Mouse (Mus musculus): Measurements from ENCODE around the gene Ptch1. TPM values are rescaled to one million over a fixed set of nuclear protein-coding genes. Genes with fewer than 3 reads are reported as not detected.

Ptch1 gene
- polyA plus RNA-seq, 1 experiment = 22.3 TPM

DNA sequence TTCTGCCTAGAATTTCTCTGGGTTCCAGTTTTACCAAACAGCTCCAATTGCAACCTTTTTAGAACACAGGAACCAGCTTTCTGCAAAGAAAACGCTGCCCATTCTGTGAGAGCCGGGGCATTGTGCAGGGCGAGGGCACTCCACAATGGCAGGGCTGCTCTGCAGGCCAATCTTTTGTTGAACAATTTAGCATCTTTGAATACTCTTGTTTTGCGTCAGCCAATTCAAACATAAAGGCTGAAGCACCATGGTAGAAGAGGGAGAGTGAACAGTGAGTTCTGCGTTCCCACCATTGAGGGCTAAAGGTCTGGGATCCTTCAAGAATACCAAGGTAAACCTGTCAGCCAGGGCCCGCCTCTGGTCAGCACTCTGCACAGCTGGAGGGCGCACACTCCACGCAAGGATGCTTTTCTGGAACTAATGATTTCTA is 58.5 kb downstream of the Ptch1 start:
- H3K4me1 ChIP-seq (ENCODE audit: control insufficient read depth, insufficient read depth, low read length) = no peaks in the 10 kb centered on the region
- TF ChIP-seq CTCF (IDR thresholded peaks at IDR 0.05; ENCODE audit: extremely low read depth, insufficient read depth, low read length) (no peak), POLR2A (IDR thresholded peaks at IDR 0.05; ENCODE audit: extremely low read depth, insufficient read depth, low read length) (no peak)
- no peak overlapping the region for H3K4me3 ChIP-seq (ENCODE audit: insufficient read depth, low read length)
- no peak overlapping the region for H3K27ac ChIP-seq (ENCODE audit: insufficient read depth, low read length)

DNA sequence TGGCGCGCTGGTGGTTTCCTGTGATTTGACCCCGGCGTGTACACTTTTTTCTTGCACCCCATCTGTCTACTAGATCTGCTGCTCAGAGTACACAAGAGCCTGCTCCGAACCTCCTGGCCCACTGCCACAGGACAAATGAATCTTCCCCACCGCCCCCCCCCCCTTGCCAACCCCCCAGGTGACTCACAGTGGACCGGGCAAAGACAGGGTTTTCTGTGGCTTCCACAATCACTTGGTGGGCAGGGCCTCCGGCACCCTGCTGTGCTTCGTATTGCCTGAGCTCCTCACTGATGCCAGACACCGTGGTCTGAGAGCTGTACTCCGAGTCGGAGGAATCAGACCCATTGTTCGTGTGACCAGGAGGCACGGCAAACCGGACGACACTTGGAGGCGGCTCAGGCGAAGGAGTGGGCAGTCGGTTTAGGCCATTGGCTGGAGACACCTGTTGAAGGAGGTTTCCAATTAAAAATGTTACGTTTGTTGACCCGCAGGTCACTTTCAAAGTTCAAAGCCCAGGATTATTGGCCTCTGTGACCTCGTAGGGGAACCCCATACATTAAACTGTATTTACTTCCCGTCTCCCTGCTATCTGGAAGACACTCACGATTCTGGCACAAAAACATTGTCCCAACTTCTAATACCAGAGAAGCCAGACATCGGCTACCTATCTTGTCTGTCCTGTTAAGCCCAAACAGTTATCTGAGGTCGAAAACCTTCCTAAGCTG is 59.9 kb downstream of the Ptch1 start:
- Histone ChIP-seq H3K4me1 (ENCODE audit: control insufficient read depth, insufficient read depth, low read length) (no peaks in the 10 kb centered on the region), H3K27ac (ENCODE audit: insufficient read depth, low read length) (no peak overlapping the region), H3K4me3 (ENCODE audit: insufficient read depth, low read length) (no peak overlapping the region)
- TF ChIP-seq POLR2A (IDR thresholded peaks at IDR 0.05; ENCODE audit: extremely low read depth, insufficient read depth, low read length) (no peak), CTCF (IDR thresholded peaks at IDR 0.05; ENCODE audit: extremely low read depth, insufficient read depth, low read length) (no peak)

DNA sequence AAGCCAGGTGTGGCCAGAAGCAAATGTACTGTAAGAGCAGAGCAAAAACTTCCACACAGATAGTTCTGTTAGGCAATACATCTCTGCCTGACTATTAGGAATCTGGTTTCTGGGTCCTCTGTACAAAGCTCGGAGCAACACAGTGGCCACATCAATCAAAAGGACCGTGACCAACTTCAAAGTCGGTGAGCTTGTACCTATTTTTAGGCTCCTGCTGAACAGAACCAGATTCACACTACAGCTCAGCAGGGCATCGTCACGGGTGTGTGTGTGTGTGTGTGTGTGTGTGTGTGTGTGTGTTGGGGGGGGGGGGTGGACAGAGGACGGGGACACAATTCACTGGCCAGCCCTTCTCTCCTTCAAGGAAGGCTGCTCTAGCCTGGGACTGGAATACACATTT is 61.0 kb downstream of the Ptch1 start:
- Histone ChIP-seq H3K4me1 (ENCODE audit: control insufficient read depth, insufficient read depth, low read length) (no peaks in the 10 kb centered on the region), H3K27ac (ENCODE audit: insufficient read depth, low read length) (no peak overlapping the region), H3K4me3 (ENCODE audit: insufficient read depth, low read length) (no peak overlapping the region)
- TF ChIP-seq CTCF (IDR thresholded peaks at IDR 0.05; ENCODE audit: extremely low read depth, insufficient read depth, low read length) (no peak), POLR2A (IDR thresholded peaks at IDR 0.05; ENCODE audit: extremely low read depth, insufficient read depth, low read length) (no peak)

DNA sequence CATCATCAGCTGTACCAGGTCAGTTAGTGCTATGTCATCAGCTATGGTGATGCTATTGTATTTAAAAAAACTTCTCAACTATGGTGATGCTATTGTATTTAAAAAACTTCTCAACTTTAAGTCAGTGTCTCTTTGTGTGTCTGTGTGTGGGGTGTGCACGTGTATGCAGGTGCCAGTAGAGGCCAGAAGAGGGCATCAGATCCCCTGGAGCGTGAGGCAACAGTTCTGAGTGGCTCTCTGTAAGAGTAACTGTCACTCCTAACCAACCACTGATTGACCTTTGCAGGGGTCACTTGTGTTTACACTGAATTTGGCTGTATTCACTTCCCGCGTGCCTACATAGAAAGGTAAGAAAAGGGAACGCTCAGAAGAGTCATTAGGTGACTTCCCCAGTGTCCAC is 65.6 kb downstream of the Ptch1 start:
- Histone ChIP-seq H3K4me3 (ENCODE audit: insufficient read depth, low read length) (no peak overlapping the region), H3K27ac (ENCODE audit: insufficient read depth, low read length) (no peak overlapping the region), H3K4me1 (ENCODE audit: control insufficient read depth, insufficient read depth, low read length) (no peaks in the 10 kb centered on the region)
- TF ChIP-seq POLR2A (IDR thresholded peaks at IDR 0.05; ENCODE audit: extremely low read depth, insufficient read depth, low read length) = no peak
- no peak for TF ChIP-seq CTCF (IDR thresholded peaks at IDR 0.05; ENCODE audit: extremely low read depth, insufficient read depth, low read length)

DNA sequence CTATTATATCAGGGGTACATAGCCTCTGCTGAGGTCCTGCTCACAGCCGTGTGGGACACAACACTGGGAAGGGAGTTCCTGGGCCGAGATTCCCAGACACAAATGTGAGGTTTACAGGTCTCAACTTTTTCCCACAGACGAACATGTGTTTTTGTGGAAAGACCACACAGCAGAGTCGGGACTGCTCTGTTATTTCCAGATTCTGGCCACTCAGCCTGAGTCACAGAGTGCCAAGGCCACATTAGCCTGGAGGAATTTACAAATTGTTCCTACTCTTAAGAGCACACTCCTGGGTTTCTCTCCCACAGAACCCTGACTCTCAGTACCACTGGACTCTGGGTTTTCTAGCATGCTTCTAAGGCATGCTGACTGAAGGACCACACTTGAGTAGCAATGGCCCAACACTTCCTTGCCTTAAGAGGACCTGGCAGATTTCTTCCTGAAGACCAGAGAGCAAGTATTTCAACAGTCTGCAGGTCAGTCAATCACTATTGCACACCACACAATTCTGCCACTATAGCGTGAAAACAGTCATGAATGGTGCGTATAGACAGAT is 66.3 kb downstream of the Ptch1 start:
- H3K4me1 ChIP-seq (ENCODE audit: control insufficient read depth, insufficient read depth, low read length) = no peaks in the 10 kb centered on the region
- H3K27ac ChIP-seq (ENCODE audit: insufficient read depth, low read length) = no peak overlapping the region
- H3K4me3 ChIP-seq (ENCODE audit: insufficient read depth, low read length) = no peak overlapping the region
- TF ChIP-seq CTCF (IDR thresholded peaks at IDR 0.05; ENCODE audit: extremely low read depth, insufficient read depth, low read length) (no peak), POLR2A (IDR thresholded peaks at IDR 0.05; ENCODE audit: extremely low read depth, insufficient read depth, low read length) (no peak)

DNA sequence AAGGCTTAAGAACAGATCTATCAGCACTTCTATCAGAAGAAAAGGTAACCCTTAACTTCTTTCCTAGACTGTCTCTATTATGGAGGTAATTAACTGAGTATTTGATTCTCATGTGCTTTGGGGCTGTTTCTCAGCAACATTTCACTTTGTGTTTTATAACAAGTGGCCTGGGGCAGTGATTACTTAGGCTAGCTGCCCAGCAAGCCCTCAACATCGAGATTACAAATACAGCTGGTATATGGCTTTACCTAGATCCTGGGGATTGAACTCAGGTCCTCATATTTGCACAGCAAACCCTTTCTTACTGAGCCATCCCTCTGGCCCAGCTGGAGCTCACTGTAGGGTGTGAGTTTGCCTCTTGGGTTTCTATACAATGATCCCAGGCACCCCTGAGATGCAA is 67.0 kb downstream of the Ptch1 start:
- H3K4me1 ChIP-seq (ENCODE audit: control insufficient read depth, insufficient read depth, low read length) = no peaks in the 10 kb centered on the region
- TF ChIP-seq POLR2A (IDR thresholded peaks at IDR 0.05; ENCODE audit: extremely low read depth, insufficient read depth, low read length) = no peak
- TF ChIP-seq CTCF (IDR thresholded peaks at IDR 0.05; ENCODE audit: extremely low read depth, insufficient read depth, low read length) = no peak
- H3K4me3 ChIP-seq (ENCODE audit: insufficient read depth, low read length) = no peak overlapping the region
- H3K27ac ChIP-seq (ENCODE audit: insufficient read depth, low read length) = no peak overlapping the region

DNA sequence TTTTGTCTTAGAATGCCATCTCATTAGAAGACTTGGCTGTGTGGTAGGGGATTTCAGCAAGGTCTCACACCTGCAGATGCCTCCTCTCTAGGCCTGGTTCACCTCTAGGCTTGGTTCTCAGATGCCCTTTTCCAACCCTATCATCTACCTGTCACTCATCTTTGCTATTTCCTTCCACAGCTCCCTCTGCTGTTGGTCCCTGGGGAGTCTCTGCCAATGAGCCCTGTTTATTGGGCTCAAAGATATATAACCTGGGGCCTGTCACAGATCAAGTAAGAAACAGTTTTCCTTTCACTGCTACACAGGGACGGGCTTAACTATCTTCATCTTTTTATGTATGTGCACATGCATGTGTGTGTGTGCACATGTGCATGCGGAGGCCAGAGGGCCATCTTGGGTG is 71.0 kb downstream of the Ptch1 start:
- Histone ChIP-seq H3K4me1 (ENCODE audit: control insufficient read depth, insufficient read depth, low read length) (no peaks in the 10 kb centered on the region), H3K4me3 (ENCODE audit: insufficient read depth, low read length) (no peak overlapping the region)
- no peak for TF ChIP-seq POLR2A (IDR thresholded peaks at IDR 0.05; ENCODE audit: extremely low read depth, insufficient read depth, low read length)

DNA sequence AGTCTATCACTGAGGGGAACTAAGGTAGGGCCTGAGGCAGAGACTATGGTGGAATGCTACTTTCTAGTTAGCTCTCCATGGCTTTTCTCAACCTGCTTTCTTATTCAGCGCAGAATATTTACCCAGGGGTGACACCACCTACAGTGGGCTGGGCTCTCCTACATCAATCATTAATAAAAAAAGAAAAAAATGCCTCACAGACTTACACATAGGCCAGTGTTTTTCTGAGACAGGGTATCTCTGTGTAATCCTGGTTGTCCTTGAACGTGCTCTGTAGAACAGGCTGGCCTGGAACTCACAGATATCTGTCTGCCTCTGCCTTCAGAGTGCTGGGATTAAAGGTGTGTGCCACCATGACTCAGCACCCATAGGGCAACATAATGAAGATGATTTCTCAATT is 73.9 kb downstream of the Ptch1 start:
- H3K4me1 ChIP-seq (ENCODE audit: control insufficient read depth, insufficient read depth, low read length) = no peaks in the 10 kb centered on the region
- TF ChIP-seq POLR2A (IDR thresholded peaks at IDR 0.05; ENCODE audit: extremely low read depth, insufficient read depth, low read length) = no peak
- no peak for TF ChIP-seq CTCF (IDR thresholded peaks at IDR 0.05; ENCODE audit: extremely low read depth, insufficient read depth, low read length)
- no peak overlapping the region for H3K27ac ChIP-seq (ENCODE audit: insufficient read depth, low read length)
- no peak overlapping the region for H3K4me3 ChIP-seq (ENCODE audit: insufficient read depth, low read length)

More for the DNA sequence above, 71.0 kb downstream of the Ptch1 start:
- no peak overlapping the region for H3K27ac ChIP-seq (ENCODE audit: insufficient read depth, low read length)

DNA sequence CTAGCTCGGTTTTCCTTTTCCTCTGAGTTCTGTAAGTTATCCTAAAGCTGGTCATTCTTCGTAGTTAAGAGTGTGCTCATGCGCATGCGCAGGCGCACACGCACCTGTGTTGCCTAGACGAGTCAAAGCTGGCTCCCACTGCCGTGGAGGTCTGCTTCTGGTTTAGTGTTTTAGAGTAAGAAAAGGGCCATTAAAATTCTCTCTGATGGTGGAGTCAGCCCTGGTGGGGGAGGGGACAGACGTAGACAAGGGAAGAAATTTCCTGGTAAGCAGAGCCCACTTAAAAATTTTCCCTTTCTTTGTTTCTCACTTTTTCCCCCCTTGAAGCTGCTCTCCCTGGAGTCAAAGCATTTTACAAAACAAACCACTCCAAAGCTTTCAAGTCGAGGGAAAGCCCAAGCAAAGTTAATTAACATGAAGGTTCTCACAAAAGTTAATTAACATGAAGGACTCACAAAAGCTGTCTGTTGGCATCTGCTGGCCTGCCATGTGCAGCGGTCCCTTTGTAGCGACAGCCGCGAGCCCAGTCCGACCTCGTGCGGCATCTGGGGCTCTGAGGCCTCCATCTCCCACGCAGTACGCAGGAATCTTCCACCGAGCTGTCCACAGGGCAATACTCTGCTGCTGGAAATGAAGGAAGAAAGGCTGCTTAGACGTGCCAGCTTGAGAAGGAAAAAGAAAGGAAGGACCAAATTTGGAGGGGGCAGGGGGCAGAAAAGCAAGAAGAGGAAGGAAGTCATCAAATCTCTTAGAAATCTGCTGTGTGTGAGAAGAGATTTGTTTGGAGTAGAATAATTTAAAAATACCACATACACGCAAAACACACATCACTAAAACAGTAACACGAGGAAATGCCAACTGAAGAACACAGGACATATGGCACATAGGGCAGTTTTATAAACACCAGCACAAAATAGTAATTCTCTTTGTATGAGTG is 76.5 kb downstream of the Ptch1 start, which contains the start of gene Fancc:
Gene Fancc (minus strand): TSS at position 633 of the 937 bp plus-strand sequence.
- Histone ChIP-seq H3K4me1 (ENCODE audit: control insufficient read depth, insufficient read depth, low read length) (no peaks in the 10 kb centered on the region), H3K4me3 (ENCODE audit: insufficient read depth, low read length) (no peak within 1 kb of the TSS), H3K27ac (ENCODE audit: insufficient read depth, low read length) (no peak within 1 kb of the TSS)
- TF ChIP-seq CTCF (IDR thresholded peaks at IDR 0.05; ENCODE audit: extremely low read depth, insufficient read depth, low read length) (no peak), POLR2A (IDR thresholded peaks at IDR 0.05; ENCODE audit: extremely low read depth, insufficient read depth, low read length) (no peak)
